Mouse (Mus musculus) urinary bladder, postnatal 14 days (tissue): ENCODE data around the gene Pnpla1.
A peak's percentile ranks its signal among the peaks of the same experiment; 100 is the strongest.

Experiments used
- DNase-seq: peaks from one replicate; pipeline ENCODE4 v3.0.0; 2021; ENCODE audit warnings: low spot score

The Pnpla1 gene

GRCm38 (mm10) chr17:28885231-28885630 is 27.0 kb downstream of the Pnpla1 start:
- no peak for DNase-seq

- no peak for DNase-seq
Measured at GRCm38 (mm10) chr17:28886266-28886665, 28.1 kb downstream of the Pnpla1 start.

GRCm38 (mm10) chr17:28894050-28894767 is 36.0 kb downstream of the Pnpla1 start:
- no peak for DNase-seq

- DNase-seq = no peak
Measured at GRCm38 (mm10) chr17:28895217-28895875, 37.1 kb downstream of the Pnpla1 start.

GRCm38 (mm10) chr17:28896095-28896780 is 38.0 kb downstream of the Pnpla1 start:
- no peak for DNase-seq

GRCm38 (mm10) chr17:28897817-28898216 is 39.6 kb downstream of the Pnpla1 start:
- DNase-seq = no peak

GRCm38 (mm10) chr17:28898249-28898648 is 40.0 kb downstream of the Pnpla1 start:
- no peak for DNase-seq

GRCm38 (mm10) chr17:28899427-28899826 is 41.2 kb downstream of the Pnpla1 start:
- no peak for DNase-seq

- no peak for DNase-seq
Measured at GRCm38 (mm10) chr17:28901559-28901958, 43.3 kb downstream of the Pnpla1 start.

- DNase-seq = peak; percentile 67
Measured at GRCm38 (mm10) chr17:28904546-28905376, 46.5 kb downstream of the Pnpla1 start.

- DNase-seq = no peak
Measured at GRCm38 (mm10) chr17:28905377-28905916, 47.2 kb downstream of the Pnpla1 start.

- DNase-seq = no peak
Measured at GRCm38 (mm10) chr17:28907959-28908358, 49.7 kb downstream of the Pnpla1 start.

- DNase-seq = peak; percentile 63
Measured at GRCm38 (mm10) chr17:28909252-28909941, 51.2 kb downstream of the Pnpla1 start.

GRCm38 (mm10) chr17:28910139-28910538 is 51.9 kb downstream of the Pnpla1 start:
- no peak for DNase-seq

GRCm38 (mm10) chr17:28913200-28913599 is 55.0 kb downstream of the Pnpla1 start:
- DNase-seq = no peak

- no peak for DNase-seq
Measured at GRCm38 (mm10) chr17:28913940-28914339, 55.7 kb downstream of the Pnpla1 start.

- no peak for DNase-seq
Measured at GRCm38 (mm10) chr17:28915060-28915628, 56.9 kb downstream of the Pnpla1 start, which contains the start of gene 4930539E08Rik. Gene 4930539E08Rik (minus strand): TSS chr17:28915324.

GRCm38 (mm10) chr17:28916520-28916919 is 58.3 kb downstream of the Pnpla1 start:
- DNase-seq = no peak

GRCm38 (mm10) chr17:28921086-28921485 is 62.9 kb downstream of the Pnpla1 start:
- no peak for DNase-seq

- no peak for DNase-seq
Measured at GRCm38 (mm10) chr17:28922096-28922495, 63.9 kb downstream of the Pnpla1 start.
